Mouse (Mus musculus): ENCODE measurements at regions not wholly inside any gene's neighbourhood (a gene's known extent, or its start where the extent isn't known, plus 50 kb on each side); places are given as distances from the start of the nearest gene placed in this dataset.
"Not testable (repeated sequence)": the region's sequence is repeated elsewhere in the genome, so short reads cannot be mapped to it uniquely, and the experiment has no call there.

GRCm38 (mm10) chr5:3206160-3206559 is 135.1 kb upstream of the Cdk6 start:
- 72% methylated on average over 5 of the region's 5 CpGs for WGBS
- ATAC-seq (ENCODE audit: insufficient number of reproducible peaks, insufficient read depth, low FRiP score, low TSS enrichment); H3K9me3 ChIP-seq; H3K9ac ChIP-seq; H3K27ac ChIP-seq; H3K4me3 ChIP-seq; H3K4me2 ChIP-seq (replicated peaks); H3K4me1 ChIP-seq; H3K27me3 ChIP-seq; H3K36me3 ChIP-seq: not testable (repeated sequence)

GRCm38 (mm10) chr5:3208293-3208692 is 133.0 kb upstream of the Cdk6 start:
- WGBS = 90% methylated on average over 4 of the region's 4 CpGs
- not testable (repeated sequence) for ATAC-seq (ENCODE audit: insufficient number of reproducible peaks, insufficient read depth, low FRiP score, low TSS enrichment); H3K4me3 ChIP-seq; H3K4me1 ChIP-seq; H3K9ac ChIP-seq; H3K36me3 ChIP-seq; H3K27me3 ChIP-seq; H3K27ac ChIP-seq; H3K4me2 ChIP-seq (replicated peaks); H3K9me3 ChIP-seq

DNA sequence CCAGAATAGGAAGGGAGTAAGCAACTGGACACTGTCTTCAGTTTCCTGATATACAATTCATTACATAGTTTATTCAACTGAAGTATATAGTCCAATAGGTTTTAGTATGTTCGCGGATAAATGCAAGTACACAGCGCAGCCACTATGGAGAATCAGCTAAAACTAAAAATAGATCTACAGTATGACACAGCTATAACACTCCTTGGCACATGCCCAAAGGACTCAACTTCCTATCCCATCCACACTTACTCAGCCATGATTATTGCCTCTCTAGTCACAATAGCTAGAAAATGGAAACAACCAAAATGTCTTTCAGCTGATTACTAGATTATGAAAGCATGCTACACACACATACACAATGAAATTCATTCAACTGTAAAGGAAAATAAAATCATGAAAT is 130.0 kb upstream of the Cdk6 start:
- no peaks in the 10 kb centered on the region for H3K27me3 ChIP-seq
- no peak overlapping the region for H3K4me3 ChIP-seq
- WGBS = 98% methylated on average over 3 of the region's 3 CpGs
- no peaks in the 10 kb centered on the region for H3K36me3 ChIP-seq
- no peak overlapping the region for H3K27ac ChIP-seq
- no peaks in the 10 kb centered on the region for H3K9me3 ChIP-seq
- H3K4me1 ChIP-seq = no peaks in the 10 kb centered on the region
- H3K4me2 ChIP-seq (replicated peaks) = no peak overlapping the region
- no peak overlapping the region for H3K9ac ChIP-seq
- ATAC-seq (ENCODE audit: insufficient number of reproducible peaks, insufficient read depth, low FRiP score, low TSS enrichment) = no peak

- Histone ChIP-seq H3K36me3 (no peaks in the 10 kb centered on the region), H3K4me3 (no peak overlapping the region), H3K9me3 (no peaks in the 10 kb centered on the region), H3K27me3 (no peaks in the 10 kb centered on the region), H3K4me1 (no peaks in the 10 kb centered on the region), H3K27ac (no peak overlapping the region), H3K9ac (no peak overlapping the region), H3K4me2 (replicated peaks) (no peak overlapping the region)
- ATAC-seq (ENCODE audit: insufficient number of reproducible peaks, insufficient read depth, low FRiP score, low TSS enrichment) = no peak
- whole genome bisulfite sequencing = 82% methylated on average over 5 of the region's 5 CpGs
These were observed 125.2 kb upstream of the Cdk6 start for GRCm38 (mm10) chr5:3216053-3216452.

- no peaks in the 10 kb centered on the region for H3K4me1 ChIP-seq
- H3K27me3 ChIP-seq = no peaks in the 10 kb centered on the region
- H3K4me2 ChIP-seq (replicated peaks) = no peak overlapping the region
- no peak for ATAC-seq (ENCODE audit: insufficient number of reproducible peaks, insufficient read depth, low FRiP score, low TSS enrichment)
- H3K9me3 ChIP-seq = no peaks in the 10 kb centered on the region
- H3K4me3 ChIP-seq = no peak overlapping the region
- 35% methylated on average over 4 of the region's 4 CpGs for WGBS
- no peak overlapping the region for H3K9ac ChIP-seq
- H3K36me3 ChIP-seq = no peaks in the 10 kb centered on the region
- no peak overlapping the region for H3K27ac ChIP-seq
These were observed 122.1 kb upstream of the Cdk6 start for GRCm38 (mm10) chr5:3219230-3219629.

- Histone ChIP-seq H3K4me2 (replicated peaks) (no peak overlapping the region), H3K4me1 (no peaks in the 10 kb centered on the region), H3K9ac (no peak overlapping the region), H3K4me3 (no peak overlapping the region), H3K36me3 (no peaks in the 10 kb centered on the region), H3K9me3 (no peaks in the 10 kb centered on the region), H3K27ac (no peak overlapping the region), H3K27me3 (no peaks in the 10 kb centered on the region)
- 39% methylated on average over 3 of the region's 3 CpGs for WGBS
- no peak for ATAC-seq (ENCODE audit: insufficient number of reproducible peaks, insufficient read depth, low FRiP score, low TSS enrichment)
These were observed 121.5 kb upstream of the Cdk6 start for GRCm38 (mm10) chr5:3219770-3220169.

- not testable (repeated sequence) for H3K9ac ChIP-seq; H3K9me3 ChIP-seq; H3K4me3 ChIP-seq; H3K27me3 ChIP-seq; H3K27ac ChIP-seq; H3K36me3 ChIP-seq; H3K4me2 ChIP-seq (replicated peaks); ATAC-seq (ENCODE audit: insufficient number of reproducible peaks, insufficient read depth, low FRiP score, low TSS enrichment); H3K4me1 ChIP-seq
- 80% methylated on average over 4 of the region's 4 CpGs for WGBS
These were observed 117.5 kb upstream of the Cdk6 start for GRCm38 (mm10) chr5:3223819-3224218.

- not testable (repeated sequence) for H3K9me3 ChIP-seq; H3K4me3 ChIP-seq; H3K36me3 ChIP-seq; H3K27ac ChIP-seq; ATAC-seq (ENCODE audit: insufficient number of reproducible peaks, insufficient read depth, low FRiP score, low TSS enrichment); H3K4me1 ChIP-seq; H3K9ac ChIP-seq; H3K27me3 ChIP-seq; H3K4me2 ChIP-seq (replicated peaks)
- 85% methylated on average over 14 of the region's 14 CpGs for WGBS
These were observed 116.8 kb upstream of the Cdk6 start for GRCm38 (mm10) chr5:3224392-3225054.

GRCm38 (mm10) chr5:3225358-3225757 is 115.9 kb upstream of the Cdk6 start:
- H3K27me3 ChIP-seq; H3K36me3 ChIP-seq; H3K9me3 ChIP-seq; H3K4me3 ChIP-seq; ATAC-seq (ENCODE audit: insufficient number of reproducible peaks, insufficient read depth, low FRiP score, low TSS enrichment); H3K9ac ChIP-seq; H3K27ac ChIP-seq; H3K4me1 ChIP-seq; H3K4me2 ChIP-seq (replicated peaks): not testable (repeated sequence)
- WGBS = 85% methylated on average over 8 of the region's 8 CpGs

DNA sequence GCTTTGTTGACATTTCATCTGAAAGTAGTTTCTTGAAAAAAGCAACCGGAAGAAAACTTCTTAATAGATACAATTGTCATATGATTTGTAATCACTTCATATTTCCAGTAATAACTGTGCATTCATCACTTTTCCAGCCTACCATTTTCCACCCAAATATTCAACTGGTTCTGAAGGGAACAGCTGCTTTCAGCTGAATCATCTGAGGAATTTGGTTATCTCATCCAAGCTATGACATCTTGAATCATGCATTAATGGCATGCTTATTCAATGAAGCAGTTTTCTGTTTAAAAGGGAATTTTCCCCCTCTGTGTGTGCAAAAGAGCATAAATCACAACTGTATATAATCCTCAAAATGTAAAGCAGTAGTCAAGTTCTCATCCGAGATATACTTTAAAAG is 97.2 kb upstream of the Cdk6 start:
- not testable (repeated sequence) for H3K9me3 ChIP-seq; H3K4me3 ChIP-seq; H3K4me1 ChIP-seq; H3K4me2 ChIP-seq (replicated peaks); H3K27ac ChIP-seq; H3K27me3 ChIP-seq; ATAC-seq (ENCODE audit: insufficient number of reproducible peaks, insufficient read depth, low FRiP score, low TSS enrichment); H3K36me3 ChIP-seq; H3K9ac ChIP-seq
- 85% methylated on average over 2 of the region's 2 CpGs for WGBS

GRCm38 (mm10) chr5:3247333-3247732 is 94.0 kb upstream of the Cdk6 start:
- ATAC-seq (ENCODE audit: insufficient number of reproducible peaks, insufficient read depth, low FRiP score, low TSS enrichment) = no peak
- 72% methylated on average over 2 of the region's 2 CpGs for WGBS
- Histone ChIP-seq H3K4me3 (no peak overlapping the region), H3K9ac (no peak overlapping the region), H3K4me1 (no peaks in the 10 kb centered on the region), H3K27me3 (no peaks in the 10 kb centered on the region), H3K4me2 (replicated peaks) (no peak overlapping the region), H3K9me3 (no peaks in the 10 kb centered on the region), H3K36me3 (no peaks in the 10 kb centered on the region), H3K27ac (no peak overlapping the region)

DNA sequence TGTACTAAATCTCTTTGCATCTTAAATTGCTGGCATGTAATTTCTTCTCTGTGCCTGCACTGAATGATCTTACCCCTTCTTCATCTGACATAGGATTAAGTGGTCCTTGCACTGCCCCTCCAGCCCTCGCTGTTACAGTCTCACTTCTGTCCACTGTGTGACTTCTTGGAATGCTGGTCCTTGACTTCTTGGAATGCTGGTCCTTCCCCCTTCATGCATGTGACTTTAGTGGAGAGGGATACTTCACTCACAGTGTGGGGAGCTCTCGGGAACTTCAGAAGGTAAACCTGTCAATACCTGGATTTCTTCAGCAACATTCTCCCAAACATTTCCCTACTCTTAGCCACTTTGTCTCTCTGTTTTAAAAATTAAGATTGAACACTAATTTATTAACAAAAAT is 91.0 kb upstream of the Cdk6 start:
- no peaks in the 10 kb centered on the region for H3K27me3 ChIP-seq
- H3K9me3 ChIP-seq = no peaks in the 10 kb centered on the region
- no peak overlapping the region for H3K4me2 ChIP-seq (replicated peaks)
- 84% methylated on average over 2 of the region's 2 CpGs for WGBS
- no peaks in the 10 kb centered on the region for H3K36me3 ChIP-seq
- no peaks in the 10 kb centered on the region for H3K4me1 ChIP-seq
- H3K9ac ChIP-seq = no peak overlapping the region
- H3K27ac ChIP-seq = no peak overlapping the region
- ATAC-seq (ENCODE audit: insufficient number of reproducible peaks, insufficient read depth, low FRiP score, low TSS enrichment) = no peak
- no peak overlapping the region for H3K4me3 ChIP-seq

GRCm38 (mm10) chr5:3260289-3260688 is 81.0 kb upstream of the Cdk6 start:
- ATAC-seq (ENCODE audit: insufficient number of reproducible peaks, insufficient read depth, low FRiP score, low TSS enrichment) = no peak
- H3K36me3 ChIP-seq = no peaks in the 10 kb centered on the region
- no peak overlapping the region for H3K9ac ChIP-seq
- no peak overlapping the region for H3K27ac ChIP-seq
- no peaks in the 10 kb centered on the region for H3K4me1 ChIP-seq
- no peak overlapping the region for H3K4me2 ChIP-seq (replicated peaks)
- WGBS = 85% methylated on average over 1 of the region's 1 CpGs
- H3K4me3 ChIP-seq = no peak overlapping the region
- H3K27me3 ChIP-seq = no peaks in the 10 kb centered on the region
- no peaks in the 10 kb centered on the region for H3K9me3 ChIP-seq

All from embryonic facial prominence, embryonic 12.5 days (tissue).